Mouse (Mus musculus) MEL (cell line): ENCODE measurements around the gene Zfp91. TPM values are rescaled to one million over a fixed set of nuclear protein-coding genes. Genes with fewer than 3 reads are reported as not detected.
A peak's percentile ranks its signal among the peaks of the same experiment; 100 is the strongest.

Experiments
- DNase-seq: peaks from one replicate; pipeline ENCODE4 v3.0.0; 2011; ENCODE audit warnings: low read depth, low spot score
- H3K27ac ChIP-seq: 2 replicates; pipeline ENCODE4 v1.5.1; 2012; ENCODE audit warnings: low read depth, mild to moderate bottlenecking, control low read depth, low read length, moderate library complexity; ENCODE audit not compliant: control insufficient read depth
- H3K27me3 ChIP-seq, 2 experiments: fragments of 150-350 bp in 1 of 2; sonication (generic) in 1 of 2; 2 replicates each; pipeline ENCODE4 v1.6.1; 2012; ENCODE audit warnings: low read length in 2 of 2, mild to moderate bottlenecking in 2 of 2, improper control_type of control experiment in 1 of 2, moderate library complexity in 1 of 2; ENCODE audit not compliant: insufficient read depth in 2 of 2, control insufficient read depth in 1 of 2
- H3K36me3 ChIP-seq, 2 experiments: 2 replicates each; pipeline ENCODE4 v1.6.1; 2012 to 2014; ENCODE audit warnings: low read length in 2 of 2, improper control_type of control experiment in 1 of 2, inconsistent platforms in 1 of 2, mild to moderate bottlenecking in 1 of 2; ENCODE audit not compliant: insufficient read depth in 2 of 2, control insufficient read depth in 1 of 2
- H3K4me1 ChIP-seq, 2 experiments: fragments of 150-350 bp in 1 of 2; sonication (generic) in 1 of 2; 2 replicates each; pipeline ENCODE4 v1.6.1; 2012; ENCODE audit warnings: low read length in 2 of 2, improper control_type of control experiment in 1 of 2, mild to moderate bottlenecking in 1 of 2; ENCODE audit not compliant: insufficient read depth in 2 of 2, control insufficient read depth in 1 of 2
- H3K4me3 ChIP-seq, 2 experiments: fragments of 150-350 bp in 1 of 2; sonication (generic) in 1 of 2; 2 replicates each; pipeline ENCODE4 v1.5.1; 2012; ENCODE audit warnings: low read depth in 2 of 2, low read length in 2 of 2, mild to moderate bottlenecking in 2 of 2, moderate library complexity in 2 of 2, control low read depth in 1 of 2, improper control_type of control experiment in 1 of 2; ENCODE audit not compliant: control insufficient read depth in 1 of 2, insufficient read depth in 1 of 2
- H3K79me2 ChIP-seq: 2 replicates; pipeline ENCODE4 v1.6.1; 2012; ENCODE audit warnings: mild to moderate bottlenecking, low read length, moderate library complexity; ENCODE audit not compliant: control insufficient read depth, poor library complexity, insufficient read depth
- H3K9ac ChIP-seq: 2 replicates; pipeline ENCODE4 v1.6.1; 2012; ENCODE audit warnings: low read depth, mild to moderate bottlenecking, control low read depth, low read length, moderate library complexity; ENCODE audit not compliant: control insufficient read depth, poor library complexity, severe bottlenecking
- H3K9me3 ChIP-seq: fragments of 150-350 bp; sonication (generic); replicated peaks from 2 replicates; pipeline ENCODE4 v1.6.1; 2012; ENCODE audit warnings: mild to moderate bottlenecking, low read length, improper control_type of control experiment, moderate library complexity; ENCODE audit not compliant: insufficient read depth
- BHLHE40 ChIP-seq: IDR thresholded peaks from 2 replicates; pipeline ENCODE4 v1.6.1; 2012; ENCODE audit warnings: low read depth, mild to moderate bottlenecking, inconsistent platforms, low read length, improper control_type of control experiment, borderline replicate concordance
- CHD2 ChIP-seq: IDR thresholded peaks from 2 replicates; pipeline ENCODE4 v1.6.1; 2011; ENCODE audit warnings: low read length, improper control_type of control experiment
- CTCF ChIP-seq, 3 experiments: IDR thresholded peaks in 2 of 3; conservative IDR thresholded peaks in 1 of 3; 2 replicates each; pipeline ENCODE4 v1.5.1; 2011 to 2012; ENCODE audit warnings: low read length in 3 of 3, low read depth in 2 of 3, mild to moderate bottlenecking in 2 of 3, improper control_type of control experiment in 1 of 3, inconsistent platforms in 1 of 3, mixed read lengths in 1 of 3, moderate library complexity in 1 of 3; ENCODE audit not compliant: control insufficient read depth in 1 of 3, insufficient read depth in 1 of 3, poor library complexity in 1 of 3, severe bottlenecking in 1 of 3
- ELF1 ChIP-seq: IDR thresholded peaks from 2 replicates; pipeline ENCODE4 v1.6.1; 2014; ENCODE audit warnings: low read depth, mild to moderate bottlenecking, inconsistent platforms, low read length, improper control_type of control experiment, moderate library complexity
- ETS1 ChIP-seq: IDR thresholded peaks from 2 replicates; pipeline ENCODE4 v1.6.1; 2012; ENCODE audit warnings: low read depth, mild to moderate bottlenecking, inconsistent platforms, low read length, improper control_type of control experiment, moderate library complexity
- GATA1 ChIP-seq: IDR thresholded peaks from 2 replicates; pipeline ENCODE4 v1.6.1; 2011; ENCODE audit warnings: low read depth, low read length, improper control_type of control experiment
- HCFC1 ChIP-seq: IDR thresholded peaks from 2 replicates; pipeline ENCODE4 v1.6.1; 2012; ENCODE audit warnings: low read depth, mild to moderate bottlenecking, inconsistent platforms, low read length, improper control_type of control experiment, moderate library complexity
- JUND ChIP-seq: IDR thresholded peaks from 2 replicates; pipeline ENCODE4 v1.6.1; 2011; ENCODE audit warnings: low read depth, mild to moderate bottlenecking, improper control_type of control experiment, low read length
- MAFK ChIP-seq: IDR thresholded peaks from 2 replicates; pipeline ENCODE4 v1.6.1; 2011; ENCODE audit warnings: low read depth, mild to moderate bottlenecking, low read length, improper control_type of control experiment, borderline replicate concordance
- MAX ChIP-seq: IDR thresholded peaks from 2 replicates; pipeline ENCODE4 v1.6.1; 2011; ENCODE audit warnings: low read length, improper control_type of control experiment
- MXI1 ChIP-seq: IDR thresholded peaks from 2 replicates; pipeline ENCODE4 v1.6.1; 2011; ENCODE audit warnings: mild to moderate bottlenecking, low read depth, low read length, improper control_type of control experiment
- MYC ChIP-seq: IDR thresholded peaks from 2 replicates; pipeline ENCODE4 v1.6.1; 2011; ENCODE audit warnings: low read depth, mild to moderate bottlenecking, low read length, improper control_type of control experiment, moderate library complexity
- RAD21 ChIP-seq: IDR thresholded peaks from 2 replicates; pipeline ENCODE4 v1.6.1; 2011; ENCODE audit warnings: mild to moderate bottlenecking, low read depth, low read length, improper control_type of control experiment
- RCOR1 ChIP-seq: IDR thresholded peaks from 2 replicates; pipeline ENCODE4 v1.6.1; 2012; ENCODE audit warnings: low read depth, mild to moderate bottlenecking, inconsistent platforms, low read length, improper control_type of control experiment
- SMC3 ChIP-seq: IDR thresholded peaks from 2 replicates; pipeline ENCODE4 v1.6.1; 2011; ENCODE audit warnings: low read depth, low read length, improper control_type of control experiment
- TCF12 ChIP-seq: IDR thresholded peaks from 2 replicates; pipeline ENCODE4 v1.6.1; 2014; ENCODE audit warnings: low read depth, mild to moderate bottlenecking, inconsistent platforms, low read length, improper control_type of control experiment, moderate library complexity
- polyA plus RNA-seq, 2 experiments: library from polyadenylated mRNA; stranded (reverse) in 1 of 2; unstranded in 1 of 2; fragments of >175 nt in 1 of 2; fragments of >200 nt in 1 of 2; gene quantifications; 2 replicates each; pipeline versions ENCODE4 v1.2.1 to v1.2.4; 2012; ENCODE audit warnings: low replicate concordance in 2 of 2, low read depth in 1 of 2; ENCODE audit not compliant: insufficient read length in 2 of 2, insufficient read depth in 1 of 2, missing spikeins in 1 of 2
- total RNA-seq: library from RNA; depleted of rRNA; stranded (reverse); fragments of 300-350 nt; gene quantifications from 2 replicates; pipeline ENCODE4 v1.2.3, GENCODE M21; 2012

Gene Zfp91
- total and polyA plus RNA-seq, 3 experiments, result 32.3 to 148 (median 51.7) TPM

DNA sequence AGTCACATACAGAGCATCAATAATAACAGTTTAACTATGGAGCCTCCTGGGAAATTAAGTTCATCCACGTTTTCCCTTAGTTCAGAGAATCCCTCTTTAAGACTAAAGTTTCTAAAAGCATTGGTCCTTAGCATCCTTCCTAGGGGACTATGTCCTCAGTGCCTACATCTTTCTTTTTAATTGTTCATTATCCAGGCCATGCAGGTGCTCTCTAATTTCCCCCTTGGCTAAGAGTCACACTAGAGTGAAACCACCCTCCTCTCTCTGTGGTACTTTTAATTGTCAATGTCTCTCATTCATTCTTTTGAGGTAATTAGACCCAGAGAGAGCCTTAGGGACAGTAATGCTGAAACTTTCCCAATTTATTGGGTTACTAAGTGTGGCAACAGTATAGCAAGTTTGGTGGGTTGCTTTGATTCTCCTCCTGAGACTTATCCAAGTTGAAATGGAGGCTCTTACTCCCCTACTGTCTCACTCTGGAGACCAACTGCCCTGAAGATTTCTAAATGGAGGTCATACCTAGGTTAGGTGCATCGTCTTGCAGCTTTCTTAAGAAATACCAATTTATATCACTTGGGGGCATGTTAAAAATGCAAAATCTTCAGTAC lies 35.0 kb upstream of the Zfp91 start:
- peaks cover 0 to 31% of the 10 kb centered on the region in 2 experiments; a peak in 2 of 4 replicates for H3K36me3 ChIP-seq
- no peaks in the 10 kb centered on the region for H3K27me3 ChIP-seq
- H3K9me3 ChIP-seq, result no peaks in the 10 kb centered on the region
- TF ChIP-seq MXI1 (no peak), GATA1 (no peak), TCF12 (no peak), RCOR1 (no peak), CTCF (IDR thresholded peaks at IDR 0.05 in 2 of 3, conservative IDR thresholded peaks at IDR 0.05 in 1 of 3; ENCODE audit: control insufficient read depth in 1 of 3, insufficient read depth in 1 of 3, low read depth in 2 of 3, low read length in 3 of 3, poor library complexity in 1 of 3, severe bottlenecking in 1 of 3) (no peak), HCFC1 (no peak), MAFK (no peak), ETS1 (no peak), JUND (no peak), MYC (no peak), CHD2 (no peak), ELF1 (no peak), BHLHE40 (no peak)
- DNase-seq, result no peak
- peaks cover 8 to 17% of the 10 kb centered on the region in 2 experiments for H3K4me1 ChIP-seq
- no peak overlapping the region for H3K4me3 ChIP-seq
- H3K27ac ChIP-seq, result no peak overlapping the region
- no peak overlapping the region for H3K9ac ChIP-seq
- no peaks in the 10 kb centered on the region for H3K79me2 ChIP-seq

DNA sequence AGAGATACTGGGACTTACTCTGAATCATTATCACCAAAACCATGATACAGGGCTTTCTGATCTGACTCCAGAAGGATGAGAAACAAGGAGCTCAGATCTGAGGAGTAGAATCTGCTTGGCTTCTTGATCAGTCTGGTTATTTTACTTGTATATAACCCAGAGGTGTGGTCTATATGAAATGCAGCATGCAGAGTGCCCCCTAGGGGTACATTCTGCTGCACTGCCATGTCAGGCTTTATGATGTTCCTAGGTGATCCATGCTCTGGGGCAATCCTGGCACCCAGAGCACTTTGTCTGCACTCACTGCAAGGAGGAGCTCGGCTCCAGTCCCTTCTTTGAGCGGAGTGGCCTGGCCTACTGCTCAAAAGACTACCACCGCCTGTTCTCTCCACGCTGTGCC lies 28.6 kb upstream of the Zfp91 start:
- no peaks in the 10 kb centered on the region for H3K79me2 ChIP-seq
- no peak overlapping the region for H3K4me3 ChIP-seq
- H3K27ac ChIP-seq, result no peak overlapping the region
- no peak overlapping the region for H3K9ac ChIP-seq
- H3K27me3 ChIP-seq, result no peaks in the 10 kb centered on the region
- H3K4me1 ChIP-seq, result peaks cover 2 to 11% of the 10 kb centered on the region in 2 experiments; a peak in 3 of 4 replicates
- TF ChIP-seq RAD21 (peak; percentile 14; the same call in 1 of the 2 replicates), TCF12 (no peak), MAX (no peak), SMC3 (0 out of 2 replicates have a peak, but pooled peaks have one; percentile 22), CTCF (IDR thresholded peaks at IDR 0.05 in 2 of 3, conservative IDR thresholded peaks at IDR 0.05 in 1 of 3; ENCODE audit: control insufficient read depth in 1 of 3, insufficient read depth in 1 of 3, low read depth in 2 of 3, low read length in 3 of 3, poor library complexity in 1 of 3, severe bottlenecking in 1 of 3) (peak; percentile 37 to 58 (median 49); a peak in 5 of 6 replicates)
- H3K36me3 ChIP-seq, result peaks cover 0 to 8% of the 10 kb centered on the region in 2 experiments; a peak in 2 of 4 replicates
- peak; percentile 42 for DNase-seq
- H3K9me3 ChIP-seq, result no peaks in the 10 kb centered on the region
